Mouse (Mus musculus): Measurements from ENCODE around the gene Tfdp1. TPM values are rescaled to one million over a fixed set of nuclear protein-coding genes. Genes with fewer than 3 reads are reported as not detected.

The Tfdp1 gene
- polyA plus RNA-seq, 1 experiment = 124 TPM

DNA sequence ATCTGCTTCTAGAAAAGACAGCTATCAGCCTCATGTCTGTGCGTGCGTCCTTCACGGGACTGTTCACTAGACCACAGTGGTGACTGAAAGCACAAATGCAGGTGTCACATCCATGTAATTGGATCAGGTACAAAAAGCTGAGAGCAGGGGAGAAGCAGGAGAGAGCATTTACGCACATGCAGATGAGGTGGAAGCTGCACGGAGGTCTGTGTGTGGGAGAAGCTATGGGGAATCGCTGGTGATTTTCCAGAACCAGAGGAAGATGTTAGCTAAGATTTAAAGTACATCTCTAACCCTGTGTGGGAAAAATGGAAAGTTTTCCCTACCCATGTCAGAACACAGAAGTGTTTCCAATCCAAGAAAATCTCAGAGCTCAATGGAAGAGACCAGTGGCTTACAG, 33.1 kb upstream of the Tfdp1 start:
- TF ChIP-seq FOSL1 (IDR thresholded peaks at IDR 0.05; ENCODE audit: insufficient read depth, low read length, poor library complexity, severe bottlenecking) (no peak), CEBPB (IDR thresholded peaks at IDR 0.05; ENCODE audit: low read depth) (no peak), CTCF (IDR thresholded peaks at IDR 0.05; ENCODE audit: control insufficient read depth, insufficient read depth, insufficient read length) (no peak), MAX (IDR thresholded peaks at IDR 0.05) (no peak), MYOD1 (IDR thresholded peaks at IDR 0.05; ENCODE audit: control insufficient read depth, insufficient read length, low read depth) (no peak)
- Histone ChIP-seq H3K36me3 (ENCODE audit: control insufficient read depth, insufficient read depth) (peaks cover 10% of the 10 kb centered on the region), H3K27me3 (ENCODE audit: control insufficient read depth, insufficient read depth, insufficient read length) (no peaks in the 10 kb centered on the region), H3K79me2 (ENCODE audit: control insufficient read depth, insufficient read depth) (no peaks in the 10 kb centered on the region), H3K79me3 (ENCODE audit: low read depth) (no peaks in the 10 kb centered on the region), H3K4me3 (ENCODE audit: insufficient read depth, poor library complexity, severe bottlenecking) (no peak overlapping the region), H3ac (ENCODE audit: control insufficient read depth, insufficient read length, low read depth) (no peak overlapping the region)

DNA sequence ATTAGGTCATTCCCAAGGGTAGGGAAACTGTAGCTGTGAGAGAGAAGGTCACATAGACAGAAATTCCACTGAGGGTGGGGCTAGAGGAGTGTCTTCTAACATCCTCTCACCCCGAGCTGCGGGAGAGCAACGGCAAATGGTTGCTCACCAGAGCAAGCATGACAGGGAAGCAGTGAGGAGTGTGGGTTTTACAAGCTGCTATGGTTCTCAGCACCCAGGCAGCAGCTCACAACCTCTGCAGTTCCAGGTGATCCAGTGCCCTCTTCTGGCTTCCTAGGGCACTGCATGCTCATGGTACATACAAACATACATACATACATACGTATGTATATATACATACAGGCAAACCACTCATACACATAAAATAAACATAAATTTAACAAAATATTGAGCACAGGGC, 32.7 kb upstream of the Tfdp1 start:
- Histone ChIP-seq H3K36me3 (ENCODE audit: control insufficient read depth, insufficient read depth) (peaks cover 11% of the 10 kb centered on the region), H3K79me3 (ENCODE audit: low read depth) (no peaks in the 10 kb centered on the region), H3ac (ENCODE audit: control insufficient read depth, insufficient read length, low read depth) (no peak overlapping the region), H3K4me3 (ENCODE audit: insufficient read depth, poor library complexity, severe bottlenecking) (no peak overlapping the region), H3K79me2 (ENCODE audit: control insufficient read depth, insufficient read depth) (no peaks in the 10 kb centered on the region), H3K27me3 (ENCODE audit: control insufficient read depth, insufficient read depth, insufficient read length) (no peaks in the 10 kb centered on the region)
- TF ChIP-seq USF1 (IDR thresholded peaks at IDR 0.05; ENCODE audit: low read depth) (no peak), MAX (IDR thresholded peaks at IDR 0.05) (no peak), MYOG (IDR thresholded peaks at IDR 0.05; ENCODE audit: control insufficient read depth, extremely low read depth, insufficient read length) (no peak), CTCF (IDR thresholded peaks at IDR 0.05; ENCODE audit: control insufficient read depth, insufficient read depth, insufficient read length) (no peak)

DNA sequence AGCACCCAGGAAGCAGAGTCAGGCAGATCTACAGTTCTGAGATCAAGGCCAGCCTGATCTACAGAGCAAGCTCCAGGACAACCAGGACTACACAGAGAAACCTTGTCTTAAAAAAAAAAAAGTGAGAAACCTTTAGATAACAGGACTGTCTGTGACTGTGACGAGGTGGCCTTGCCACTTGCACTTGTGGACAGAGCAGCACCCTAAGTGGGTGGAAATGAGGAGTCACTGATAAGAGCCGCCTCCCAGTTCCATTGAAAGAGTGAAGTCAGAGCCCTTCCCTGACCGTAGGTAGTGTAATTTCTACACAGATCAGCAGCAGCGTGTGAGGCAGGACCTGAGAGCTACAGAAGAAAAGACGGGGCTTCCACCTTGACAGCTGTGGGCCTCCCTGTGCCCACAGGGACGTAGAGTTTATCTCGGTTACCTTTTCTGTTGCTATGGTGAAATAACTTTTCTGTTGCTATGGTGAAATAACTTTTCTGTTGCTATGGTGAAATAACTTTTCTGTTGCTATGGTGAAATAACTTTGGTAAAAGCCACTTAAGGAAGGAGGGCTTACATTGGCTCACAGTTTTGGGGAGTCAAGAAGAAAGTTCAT, 32.1 kb upstream of the Tfdp1 start:
- H3ac ChIP-seq (ENCODE audit: control insufficient read depth, insufficient read length, low read depth) = no peak overlapping the region
- no peaks in the 10 kb centered on the region for H3K27me3 ChIP-seq (ENCODE audit: control insufficient read depth, insufficient read depth, insufficient read length)
- H3K4me3 ChIP-seq (ENCODE audit: insufficient read depth, poor library complexity, severe bottlenecking) = no peak overlapping the region
- H3K79me2 ChIP-seq (ENCODE audit: control insufficient read depth, insufficient read depth) = no peaks in the 10 kb centered on the region
- no peak for TF ChIP-seq CTCF (IDR thresholded peaks at IDR 0.05; ENCODE audit: control insufficient read depth, insufficient read depth, insufficient read length)
- no peak for TF ChIP-seq MYOD1 (IDR thresholded peaks at IDR 0.05; ENCODE audit: control insufficient read depth, insufficient read length, low read depth)
- no peak for TF ChIP-seq USF1 (IDR thresholded peaks at IDR 0.05; ENCODE audit: low read depth)
- TF ChIP-seq MAX (IDR thresholded peaks at IDR 0.05) = no peak
- no peak for TF ChIP-seq FOSL1 (IDR thresholded peaks at IDR 0.05; ENCODE audit: insufficient read depth, low read length, poor library complexity, severe bottlenecking)
- TF ChIP-seq MYOG (IDR thresholded peaks at IDR 0.05; ENCODE audit: control insufficient read depth, extremely low read depth, insufficient read length) = no peak
- no peak for TF ChIP-seq CEBPB (IDR thresholded peaks at IDR 0.05; ENCODE audit: low read depth)
- peaks cover 11% of the 10 kb centered on the region for H3K36me3 ChIP-seq (ENCODE audit: control insufficient read depth, insufficient read depth)
- no peaks in the 10 kb centered on the region for H3K79me3 ChIP-seq (ENCODE audit: low read depth)

DNA sequence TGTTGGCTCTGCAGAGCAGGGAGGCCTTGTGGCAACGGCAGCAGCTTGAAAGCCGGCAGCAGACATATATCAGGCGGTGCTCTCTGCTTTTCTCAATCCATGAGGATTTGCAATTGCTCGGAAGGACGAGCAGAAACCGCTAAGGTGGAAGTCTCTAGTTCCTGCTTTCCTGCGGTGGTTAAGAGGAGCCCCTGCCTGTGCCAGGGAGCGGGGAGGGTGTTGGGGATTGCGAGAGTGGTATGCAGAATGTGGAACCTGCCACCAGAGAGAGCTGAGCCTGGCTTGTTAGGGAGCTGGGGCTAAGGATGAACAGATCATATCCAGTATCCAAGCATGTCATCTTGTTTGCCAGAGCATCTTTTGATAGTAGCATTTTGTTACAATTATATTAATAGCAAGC, 31.6 kb upstream of the Tfdp1 start:
- Histone ChIP-seq H3K79me2 (ENCODE audit: control insufficient read depth, insufficient read depth) (no peaks in the 10 kb centered on the region), H3K36me3 (ENCODE audit: control insufficient read depth, insufficient read depth) (peaks cover 11% of the 10 kb centered on the region), H3K79me3 (ENCODE audit: low read depth) (no peaks in the 10 kb centered on the region), H3K27me3 (ENCODE audit: control insufficient read depth, insufficient read depth, insufficient read length) (no peaks in the 10 kb centered on the region), H3ac (ENCODE audit: control insufficient read depth, insufficient read length, low read depth) (no peak overlapping the region), H3K4me3 (ENCODE audit: insufficient read depth, poor library complexity, severe bottlenecking) (no peak overlapping the region)
- TF ChIP-seq USF1 (IDR thresholded peaks at IDR 0.05; ENCODE audit: low read depth) (no peak), CEBPB (IDR thresholded peaks at IDR 0.05; ENCODE audit: low read depth) (no peak), MYOD1 (IDR thresholded peaks at IDR 0.05; ENCODE audit: control insufficient read depth, insufficient read length, low read depth) (no peak), MAX (IDR thresholded peaks at IDR 0.05) (no peak), FOSL1 (IDR thresholded peaks at IDR 0.05; ENCODE audit: insufficient read depth, low read length, poor library complexity, severe bottlenecking) (no peak), MYOG (IDR thresholded peaks at IDR 0.05; ENCODE audit: control insufficient read depth, extremely low read depth, insufficient read length) (no peak), CTCF (IDR thresholded peaks at IDR 0.05; ENCODE audit: control insufficient read depth, insufficient read depth, insufficient read length) (no peak)

DNA sequence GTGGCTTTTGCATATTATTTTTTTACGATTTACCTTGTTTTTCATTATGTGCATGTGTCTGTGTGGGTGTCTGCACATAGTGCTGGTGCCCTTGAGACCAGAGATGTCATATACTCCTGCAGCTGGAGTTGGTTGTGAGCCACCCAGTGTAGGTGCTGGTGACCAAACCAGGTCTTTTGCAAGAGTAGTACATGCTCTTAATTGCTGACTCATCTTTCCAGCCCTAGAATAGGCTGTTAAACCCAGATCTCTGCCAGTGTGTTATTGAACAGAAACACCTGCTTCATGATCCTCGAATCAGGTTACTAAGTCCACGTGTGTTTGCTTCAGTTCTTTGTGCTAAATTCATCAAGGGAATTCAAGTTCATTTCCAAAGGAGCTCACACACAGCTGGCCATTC, 23.6 kb upstream of the Tfdp1 start:
- peaks cover 5% of the 10 kb centered on the region for H3K36me3 ChIP-seq (ENCODE audit: control insufficient read depth, insufficient read depth)
- H3ac ChIP-seq (ENCODE audit: control insufficient read depth, insufficient read length, low read depth) = no peak overlapping the region
- H3K79me2 ChIP-seq (ENCODE audit: control insufficient read depth, insufficient read depth) = no peaks in the 10 kb centered on the region
- no peak overlapping the region for H3K4me3 ChIP-seq (ENCODE audit: insufficient read depth, poor library complexity, severe bottlenecking)
- no peak for TF ChIP-seq CEBPB (IDR thresholded peaks at IDR 0.05; ENCODE audit: low read depth)
- no peak for TF ChIP-seq MAX (IDR thresholded peaks at IDR 0.05)
- no peak for TF ChIP-seq FOSL1 (IDR thresholded peaks at IDR 0.05; ENCODE audit: insufficient read depth, low read length, poor library complexity, severe bottlenecking)
- TF ChIP-seq USF1 (IDR thresholded peaks at IDR 0.05; ENCODE audit: low read depth) = no peak
- no peak for TF ChIP-seq MYOD1 (IDR thresholded peaks at IDR 0.05; ENCODE audit: control insufficient read depth, insufficient read length, low read depth)
- no peak for TF ChIP-seq MYOG (IDR thresholded peaks at IDR 0.05; ENCODE audit: control insufficient read depth, extremely low read depth, insufficient read length)
- TF ChIP-seq CTCF (IDR thresholded peaks at IDR 0.05; ENCODE audit: control insufficient read depth, insufficient read depth, insufficient read length) = no peak
- H3K27me3 ChIP-seq (ENCODE audit: control insufficient read depth, insufficient read depth, insufficient read length) = no peaks in the 10 kb centered on the region
- H3K79me3 ChIP-seq (ENCODE audit: low read depth) = no peaks in the 10 kb centered on the region

DNA sequence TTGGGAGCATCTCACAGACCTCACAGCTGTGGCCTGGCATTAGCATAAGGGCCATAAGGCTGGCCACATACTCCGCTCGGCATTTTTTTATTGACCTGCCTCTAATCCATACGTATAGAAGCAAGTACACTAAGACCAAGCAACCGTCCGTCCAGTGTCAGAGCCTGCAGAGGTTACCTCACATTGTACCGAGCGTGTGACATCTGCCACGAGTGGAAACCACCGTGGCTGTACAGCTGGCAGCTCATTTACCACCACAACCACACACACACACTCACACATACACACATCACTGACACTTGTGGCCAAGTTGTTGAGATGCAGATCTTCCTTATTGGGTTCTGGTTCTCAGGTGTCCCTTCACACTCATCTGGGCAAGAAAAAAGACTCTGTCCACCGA, 21.9 kb upstream of the Tfdp1 start:
- Histone ChIP-seq H3ac (ENCODE audit: control insufficient read depth, insufficient read length, low read depth) (no peak overlapping the region), H3K27me3 (ENCODE audit: control insufficient read depth, insufficient read depth, insufficient read length) (no peaks in the 10 kb centered on the region), H3K4me3 (ENCODE audit: insufficient read depth, poor library complexity, severe bottlenecking) (no peak overlapping the region), H3K36me3 (ENCODE audit: control insufficient read depth, insufficient read depth) (no peaks in the 10 kb centered on the region), H3K79me3 (ENCODE audit: low read depth) (no peaks in the 10 kb centered on the region), H3K79me2 (ENCODE audit: control insufficient read depth, insufficient read depth) (no peaks in the 10 kb centered on the region)
- TF ChIP-seq MYOD1 (IDR thresholded peaks at IDR 0.05; ENCODE audit: control insufficient read depth, insufficient read length, low read depth) (no peak), CTCF (IDR thresholded peaks at IDR 0.05; ENCODE audit: control insufficient read depth, insufficient read depth, insufficient read length) (no peak), CEBPB (IDR thresholded peaks at IDR 0.05; ENCODE audit: low read depth) (no peak), MAX (IDR thresholded peaks at IDR 0.05) (no peak), USF1 (IDR thresholded peaks at IDR 0.05; ENCODE audit: low read depth) (no peak), MYOG (IDR thresholded peaks at IDR 0.05; ENCODE audit: control insufficient read depth, extremely low read depth, insufficient read length) (no peak), FOSL1 (IDR thresholded peaks at IDR 0.05; ENCODE audit: insufficient read depth, low read length, poor library complexity, severe bottlenecking) (no peak)
